Mouse (Mus musculus) forebrain, embryonic 15.5 days (tissue): ENCODE measurements around the gene Lingo3. TPM values are rescaled to one million over a fixed set of nuclear protein-coding genes. Genes with fewer than 3 reads are reported as not detected.
A peak's percentile ranks its signal among the peaks of the same experiment; 100 is the strongest.
"Not testable (repeated sequence)": the region's sequence is repeated elsewhere in the genome, so short reads cannot be mapped to it uniquely, and the experiment has no call there.

Experiments
- ATAC-seq: fragments of 200-750 bp; cut with Nextera tagmentation; replicated peaks from 2 replicates; pipeline ENCODE4 v1.8.0; 2017; ENCODE audit warnings: mild to moderate bottlenecking, moderate TSS enrichment, moderate library complexity
- H3K27ac ChIP-seq: fragments of 300-500 bp; sonication (generic); replicated peaks from 2 replicates; pipeline ENCODE4 v1.5.1; 2015; ENCODE audit warnings: mild to moderate bottlenecking, inconsistent platforms
- H3K27me3 ChIP-seq: fragments of 300-500 bp; sonication (generic); 2 replicates; pipeline ENCODE4 v1.6.1; 2015; ENCODE audit warnings: inconsistent platforms
- H3K36me3 ChIP-seq: fragments of 300-500 bp; sonication (generic); 2 replicates; pipeline ENCODE4 v1.6.1; 2015; ENCODE audit warnings: mild to moderate bottlenecking, inconsistent platforms
- H3K4me1 ChIP-seq: fragments of 300-500 bp; sonication (generic); 2 replicates; pipeline ENCODE4 v1.6.1; 2015; ENCODE audit warnings: inconsistent platforms
- H3K4me2 ChIP-seq: fragments of 300-500 bp; sonication (generic); replicated peaks from 2 replicates; pipeline ENCODE4 v1.6.1; 2015; ENCODE audit warnings: mild to moderate bottlenecking, inconsistent platforms
- H3K4me3 ChIP-seq: fragments of 300-500 bp; sonication (generic); 2 replicates; pipeline ENCODE4 v1.5.1; 2015; ENCODE audit warnings: mild to moderate bottlenecking, inconsistent platforms
- H3K9ac ChIP-seq: fragments of 300-500 bp; sonication (generic); replicated peaks from 2 replicates; pipeline ENCODE4 v1.6.1; 2015; ENCODE audit warnings: mild to moderate bottlenecking, inconsistent platforms
- H3K9me3 ChIP-seq: fragments of 300-500 bp; sonication (generic); 2 replicates; pipeline ENCODE4 v1.6.1; 2016; ENCODE audit warnings: inconsistent platforms
- WGBS: fragments of 180-500 bp; shearing (Covaris S2); methylation state at CpG from one replicate; pipeline ENCODE4 v1.1.7; 2015; ENCODE audit warnings: mixed read lengths; 5-methylcytosine and 5-hydroxymethylcytosine counted together
- polyA plus RNA-seq: library from polyadenylated mRNA; unstranded; fragments of >200 nt; fragmentation: Nextera tagmentation; extraction: Ambion mirVana; gene quantifications from 2 replicates; pipeline ENCODE4 v1.2.1, GENCODE M21; 2015

Lingo3 gene
- polyA plus RNA-seq, 1 experiment from 2014 or later, result 5.5 TPM

GRCm38 (mm10) chr10:80816303-80816702 lies 27.5 kb downstream of the Lingo3 start:
- not testable (repeated sequence) for ATAC-seq, H3K27ac ChIP-seq, H3K4me3 ChIP-seq, H3K27me3 ChIP-seq, H3K4me1 ChIP-seq, H3K36me3 ChIP-seq, H3K9me3 ChIP-seq, H3K9ac ChIP-seq, H3K4me2 ChIP-seq
- 78% methylated on average over 3 of the region's 3 CpGs for WGBS

GRCm38 (mm10) chr10:80814800-80815199 lies 29.0 kb downstream of the Lingo3 start:
- no peaks in the 10 kb centered on the region for H3K36me3 ChIP-seq
- no peaks in the 10 kb centered on the region for H3K9me3 ChIP-seq
- H3K27ac ChIP-seq, result no peak overlapping the region
- no peak overlapping the region for H3K4me2 ChIP-seq
- ATAC-seq, result no peak
- no peak overlapping the region for H3K9ac ChIP-seq
- H3K4me3 ChIP-seq, result no peak overlapping the region
- H3K4me1 ChIP-seq, result no peaks in the 10 kb centered on the region
- WGBS, result 71% methylated on average over 7 of the region's 7 CpGs
- H3K27me3 ChIP-seq, result peaks cover 21% of the 10 kb centered on the region

GRCm38 (mm10) chr10:80813366-80813765 lies 30.5 kb downstream of the Lingo3 start, which contains the start of gene Jsrp1:
Gene Jsrp1, minus strand, starts transcription at chr10:80813498.
- Histone ChIP-seq H3K4me2 (no peak within 1 kb of the TSS), H3K4me1 (peaks cover 10% of the 10 kb centered on the region), H3K9me3 (no peaks in the 10 kb centered on the region), H3K36me3 (no peaks in the 10 kb centered on the region), H3K4me3 (no peak within 1 kb of the TSS), H3K27ac (no peak within 1 kb of the TSS), H3K9ac (no peak within 1 kb of the TSS), H3K27me3 (peaks cover 34% of the 10 kb centered on the region)
- 72% methylated on average over 4 of the region's 4 CpGs for WGBS
- ATAC-seq, result no peak

DNA sequence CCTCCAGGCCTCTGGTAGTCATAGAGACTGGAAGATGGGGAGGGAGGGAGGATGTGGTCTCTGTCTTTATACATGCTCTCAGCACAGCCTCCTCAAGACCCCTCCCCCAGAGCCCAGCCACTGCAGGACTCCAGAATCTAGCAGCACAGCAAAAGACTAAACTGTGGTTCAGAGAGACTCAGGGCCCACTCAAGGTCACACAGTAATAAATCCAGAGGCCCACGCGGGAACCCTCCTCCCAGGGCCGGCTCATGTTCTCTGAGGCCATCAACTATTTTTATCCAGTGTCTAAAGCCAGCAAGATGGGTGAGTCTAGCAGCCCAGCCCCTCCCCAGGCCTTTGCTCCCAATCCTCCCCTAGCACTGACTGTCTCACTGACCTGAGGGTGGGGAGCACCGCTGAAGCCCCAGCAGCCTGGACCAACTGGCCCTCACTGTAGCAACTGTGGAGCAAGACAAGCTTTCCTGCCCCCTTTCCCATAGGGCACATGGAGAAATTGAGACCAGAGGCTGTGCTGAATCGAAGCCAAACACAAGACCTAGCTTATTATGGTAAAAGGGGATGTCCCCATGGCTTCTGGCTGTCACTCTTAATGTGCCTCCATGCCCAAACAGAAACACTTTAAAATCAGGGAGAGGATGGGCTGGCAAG lies 31.3 kb downstream of the Lingo3 start:
- Histone ChIP-seq H3K4me2 (no peak overlapping the region), H3K9ac (no peak overlapping the region), H3K27ac (no peak overlapping the region), H3K36me3 (no peaks in the 10 kb centered on the region), H3K4me3 (no peak overlapping the region), H3K9me3 (no peaks in the 10 kb centered on the region), H3K27me3 (peaks cover 41% of the 10 kb centered on the region), H3K4me1 (peaks cover 14% of the 10 kb centered on the region)
- 69% methylated on average over 5 of the region's 5 CpGs for WGBS
- no peak for ATAC-seq

- Histone ChIP-seq H3K4me3 (no peak overlapping the region), H3K9ac (no peak overlapping the region), H3K27ac (no peak overlapping the region), H3K27me3 (peaks cover 41% of the 10 kb centered on the region), H3K9me3 (no peaks in the 10 kb centered on the region), H3K4me1 (peaks cover 26% of the 10 kb centered on the region), H3K4me2 (no peak overlapping the region), H3K36me3 (peaks cover 1% of the 10 kb centered on the region; the same call in 1 of the 2 replicates)
- ATAC-seq, result no peak
- 4% methylated on average over 20 of the region's 20 CpGs for WGBS
These were observed 33.8 kb downstream of the Lingo3 start for GRCm38 (mm10) chr10:80810084-80810483.

DNA sequence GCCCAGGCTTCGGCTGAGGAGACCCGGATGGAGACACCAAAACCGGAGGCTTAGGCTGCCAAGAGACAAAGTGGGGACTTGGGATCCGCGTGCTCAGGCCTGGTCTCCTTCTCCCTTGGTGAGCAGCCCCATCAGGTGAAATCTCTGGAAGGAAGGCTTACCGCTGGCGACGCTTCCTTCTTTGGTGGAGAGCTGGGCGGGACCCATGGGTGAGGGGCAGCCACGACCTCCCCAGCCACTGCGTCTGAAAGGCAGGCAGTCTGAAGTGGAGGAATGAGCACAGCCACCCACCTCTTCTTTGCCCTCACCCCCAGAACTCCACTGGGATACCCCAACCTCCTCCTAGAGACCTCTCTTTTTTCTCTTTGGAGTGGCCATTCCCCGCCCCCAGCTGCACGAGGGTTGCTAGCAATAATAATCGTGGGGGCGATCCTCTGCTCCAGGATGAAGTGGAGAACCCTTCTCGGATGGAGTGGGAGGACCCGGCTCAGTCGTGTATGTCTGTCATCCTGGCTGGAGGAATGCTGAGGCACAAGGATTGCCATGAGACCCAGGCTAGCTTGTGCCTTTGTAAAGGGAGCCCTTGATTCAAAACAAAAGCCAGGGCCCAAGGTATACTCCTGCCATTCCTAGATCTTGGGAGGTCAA lies 34.7 kb downstream of the Lingo3 start:
- Histone ChIP-seq H3K27ac (no peak overlapping the region), H3K4me1 (peaks cover 26% of the 10 kb centered on the region), H3K36me3 (peaks cover 9% of the 10 kb centered on the region), H3K9ac (no peak overlapping the region), H3K4me2 (no peak overlapping the region), H3K4me3 (peak overlapping the region; percentile 6; the same call in 1 of the 2 replicates), H3K9me3 (no peaks in the 10 kb centered on the region), H3K27me3 (peaks cover 41% of the 10 kb centered on the region)
- ATAC-seq, result no peak
- WGBS, result 8% methylated on average over 18 of the region's 18 CpGs

- H3K27me3 ChIP-seq, result peaks cover 40% of the 10 kb centered on the region
- no peak overlapping the region for H3K27ac ChIP-seq
- peaks cover 16% of the 10 kb centered on the region for H3K36me3 ChIP-seq
- H3K4me2 ChIP-seq, result peak overlapping the region; percentile 80; the same call in 1 of the 2 replicates
- H3K4me3 ChIP-seq, result 0 out of 2 replicates have a peak overlapping the region, but pooled peaks have one; percentile 6
- WGBS, result 18% methylated on average over 40 of the region's 40 CpGs
- ATAC-seq, result no peak
- peaks cover 26% of the 10 kb centered on the region for H3K4me1 ChIP-seq
- no peaks in the 10 kb centered on the region for H3K9me3 ChIP-seq
- no peak overlapping the region for H3K9ac ChIP-seq
These were observed 35.5 kb downstream of the Lingo3 start for GRCm38 (mm10) chr10:80808099-80808984.

GRCm38 (mm10) chr10:80807057-80807627 lies 36.7 kb downstream of the Lingo3 start:
- H3K36me3 ChIP-seq, result peaks cover 28% of the 10 kb centered on the region
- H3K4me2 ChIP-seq, result peak overlapping the region; percentile 80
- under 1% methylated on average over 56 of the region's 58 CpGs for WGBS
- H3K4me1 ChIP-seq, result peaks cover 26% of the 10 kb centered on the region
- ATAC-seq, result peak; percentile 79
- peak overlapping the region; percentile 82 for H3K27ac ChIP-seq
- H3K9me3 ChIP-seq, result no peaks in the 10 kb centered on the region
- peaks cover 38% of the 10 kb centered on the region for H3K27me3 ChIP-seq
- peak overlapping the region; percentile 55 for H3K9ac ChIP-seq
- peak overlapping the region; percentile 47 for H3K4me3 ChIP-seq

GRCm38 (mm10) chr10:80806341-80807056 lies 37.3 kb downstream of the Lingo3 start:
- ATAC-seq, result peak; percentile 10; the same call in 1 of the 2 replicates
- Histone ChIP-seq H3K9ac (peak overlapping the region; percentile 55), H3K27me3 (peaks cover 37% of the 10 kb centered on the region), H3K4me1 (peaks cover 26% of the 10 kb centered on the region), H3K4me3 (peak overlapping the region; percentile 47), H3K4me2 (peak overlapping the region; percentile 80), H3K27ac (peak overlapping the region; percentile 82), H3K9me3 (no peaks in the 10 kb centered on the region), H3K36me3 (peaks cover 35% of the 10 kb centered on the region)
- WGBS, result 43% methylated on average over 34 of the region's 34 CpGs

- peaks cover 37% of the 10 kb centered on the region for H3K36me3 ChIP-seq
- 13% methylated on average over 3 of the region's 3 CpGs for WGBS
- peaks cover 32% of the 10 kb centered on the region for H3K27me3 ChIP-seq
- no peak overlapping the region for H3K4me3 ChIP-seq
- no peaks in the 10 kb centered on the region for H3K9me3 ChIP-seq
- H3K9ac ChIP-seq, result no peak overlapping the region
- 0 out of 2 replicates have a peak, but pooled peaks have one; percentile 6 for ATAC-seq
- H3K27ac ChIP-seq, result no peak overlapping the region
- H3K4me2 ChIP-seq, result no peak overlapping the region
- peaks cover 26% of the 10 kb centered on the region for H3K4me1 ChIP-seq
These were observed 37.9 kb downstream of the Lingo3 start for GRCm38 (mm10) chr10:80805925-80806324.

DNA sequence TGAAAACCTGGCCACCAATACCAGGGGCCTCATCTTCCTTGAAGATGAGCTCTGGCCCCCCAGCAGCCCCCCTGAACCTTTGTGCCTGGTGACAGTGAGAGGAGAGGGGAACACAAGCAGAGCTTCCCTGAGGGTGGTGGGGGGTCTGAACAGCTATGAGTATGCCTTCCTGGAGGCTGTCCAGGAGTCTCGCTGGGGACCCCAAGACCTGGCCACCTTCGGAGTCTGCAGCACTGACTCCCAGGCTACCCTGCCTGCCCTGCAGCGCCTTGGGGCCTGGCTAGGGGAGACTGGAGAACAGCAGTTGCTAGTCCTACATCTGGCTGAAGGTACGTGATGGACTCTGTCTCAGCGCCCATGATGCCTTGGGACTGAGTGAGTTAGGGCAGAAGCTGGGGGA lies 38.5 kb downstream of the Lingo3 start:
- no peak overlapping the region for H3K4me3 ChIP-seq
- H3K4me1 ChIP-seq, result peaks cover 28% of the 10 kb centered on the region
- peaks cover 37% of the 10 kb centered on the region for H3K36me3 ChIP-seq
- no peak overlapping the region for H3K4me2 ChIP-seq
- H3K9me3 ChIP-seq, result no peaks in the 10 kb centered on the region
- no peak overlapping the region for H3K27ac ChIP-seq
- no peak overlapping the region for H3K9ac ChIP-seq
- WGBS, result 73% methylated on average over 5 of the region's 5 CpGs
- ATAC-seq, result no peak
- H3K27me3 ChIP-seq, result peaks cover 25% of the 10 kb centered on the region
